18 mouse cellular contexts compared by ENCODE assay signal in the genomic region with DNA sequence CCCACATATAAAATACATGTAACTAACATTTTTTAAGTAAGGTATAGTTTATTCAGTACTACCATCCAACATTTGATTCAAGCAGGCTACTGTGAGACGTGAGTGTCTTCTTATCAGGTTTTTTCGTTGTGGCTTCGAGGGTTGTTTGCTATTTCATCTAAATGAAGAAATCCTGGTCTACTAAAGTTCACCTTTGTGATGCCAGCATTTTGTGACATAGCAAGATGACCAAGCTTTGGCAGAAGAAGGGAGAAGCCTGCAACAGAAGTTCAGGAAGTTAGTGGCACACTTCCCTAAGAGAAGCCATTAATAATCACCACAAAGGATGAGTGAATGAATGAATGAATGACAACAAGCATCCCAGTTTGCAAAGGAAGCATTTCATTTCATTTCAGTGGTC.
"Had no signal": no experiment of that assay in that cellular context is flagged by ENCODE, and none has a peak within 500 bp of the region (broad histone marks: within the 10 kb centered on the region; RNA-seq: fewer than 3 reads in every experiment).

No protein-coding gene starts in this region.

- H3K9me3 ChIP-seq: heart, embryonic 13.5 days; heart, embryonic 15.5 days; intestine, embryonic 15.5 days; limb, embryonic 13.5 days; limb, embryonic 15.5 days had no signal

- H3K9ac ChIP-seq: heart, embryonic 13.5 days; heart, embryonic 15.5 days; intestine, embryonic 15.5 days; limb, embryonic 13.5 days; limb, embryonic 15.5 days; liver, embryonic 14.5 days had no signal

- H3K4me3 ChIP-seq: heart, adult 2 months; heart, embryonic 13.5 days; heart, embryonic 15.5 days; intestine, embryonic 15.5 days; layer of hippocampus, adult 2 months; left cerebral cortex, adult 2 months; limb, embryonic 13.5 days; limb, embryonic 15.5 days had no signal

- H3K27me3 ChIP-seq: intestine, embryonic 15.5 days had no signal

- H3K36me3 ChIP-seq: heart, embryonic 13.5 days; heart, embryonic 15.5 days; intestine, embryonic 15.5 days; limb, embryonic 15.5 days had no signal

- H3K4me2 ChIP-seq: heart, embryonic 11.5 days; heart, embryonic 15.5 days; liver, embryonic 11.5 days had no signal

- H3K27ac ChIP-seq: heart, adult 2 months; heart, embryonic 13.5 days; heart, embryonic 15.5 days; layer of hippocampus, adult 2 months; left cerebral cortex, adult 2 months; limb, embryonic 15.5 days; liver, embryonic 14.5 days had no signal

- ATAC-seq: hindbrain, embryonic 16.5 days; inflammation-experienced regulatory T-cells, adult 6 months had no signal

- DNase-seq: gastrocnemius, postnatal 14 days; gastrocnemius, postnatal 36 days; kidney, adult 18-20 months; kidney, adult 8-10 months; kidney, postnatal 25 days had no signal
